Mouse (Mus musculus): ENCODE results near the gene Gm14862. TPM values are rescaled to one million over a fixed set of nuclear protein-coding genes. Genes with fewer than 3 reads are reported as not detected.

Gene Gm14862
- polyA plus RNA-seq, 2 experiments: 1.5 to 4.4 TPM

DNA sequence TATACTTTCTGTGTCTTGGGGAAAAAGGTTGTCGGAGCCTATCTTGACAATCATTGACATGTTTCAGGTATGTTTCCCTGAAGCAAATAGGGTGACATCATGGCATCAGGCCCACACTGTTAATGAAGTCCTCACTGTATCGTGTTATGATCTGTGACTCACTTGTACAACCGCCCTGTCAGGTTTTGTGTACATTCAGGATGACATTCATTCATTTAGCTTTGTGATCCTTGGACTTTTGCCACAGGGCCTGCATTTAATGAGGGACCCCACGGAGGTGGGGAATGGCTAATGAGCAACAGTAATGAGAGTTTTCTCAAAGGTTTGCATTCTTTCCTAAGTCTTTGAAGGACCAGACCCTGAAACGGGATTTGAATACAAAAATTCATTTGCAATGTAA, 7.8 kb downstream of the Gm14862 start:
- Histone ChIP-seq H3K27ac (no peak overlapping the region), H3K36me3 (replicated peaks; ENCODE audit: control insufficient read depth, insufficient read depth, low read depth) (no peaks in the 10 kb centered on the region), H3K9ac (replicated peaks) (no peak overlapping the region), H3K4me3 (ENCODE audit: insufficient read depth in 1 of 2, low read depth in 2 of 2, low read length in 2 of 2) (no peak overlapping the region), H3K4me2 (ENCODE audit: low read depth) (no peak overlapping the region), H3K27me3 (ENCODE audit: control insufficient read depth, insufficient read depth, low read length) (no peaks in the 10 kb centered on the region), H3K4me1 (replicated peaks; ENCODE audit: control insufficient read depth in 2 of 2, insufficient read depth in 2 of 2, low read length in 1 of 2) (peaks cover 14 to 40% of the 10 kb centered on the region in 2 experiments), H3K9me3 (ENCODE audit: control insufficient read depth, low read length) (no peaks in the 10 kb centered on the region)
- no peak for DNase-seq (ENCODE audit: low read depth in 3 of 3, low spot score in 3 of 3)
- no peak for ATAC-seq (ENCODE audit: insufficient read depth)
- 74% methylated on average over 5 of the region's 5 CpGs for whole genome bisulfite sequencing (ENCODE audit: insufficient replicate concordance)
- no peak for TF ChIP-seq EP300 (IDR thresholded peaks at IDR 0.05; ENCODE audit: low read depth)

DNA sequence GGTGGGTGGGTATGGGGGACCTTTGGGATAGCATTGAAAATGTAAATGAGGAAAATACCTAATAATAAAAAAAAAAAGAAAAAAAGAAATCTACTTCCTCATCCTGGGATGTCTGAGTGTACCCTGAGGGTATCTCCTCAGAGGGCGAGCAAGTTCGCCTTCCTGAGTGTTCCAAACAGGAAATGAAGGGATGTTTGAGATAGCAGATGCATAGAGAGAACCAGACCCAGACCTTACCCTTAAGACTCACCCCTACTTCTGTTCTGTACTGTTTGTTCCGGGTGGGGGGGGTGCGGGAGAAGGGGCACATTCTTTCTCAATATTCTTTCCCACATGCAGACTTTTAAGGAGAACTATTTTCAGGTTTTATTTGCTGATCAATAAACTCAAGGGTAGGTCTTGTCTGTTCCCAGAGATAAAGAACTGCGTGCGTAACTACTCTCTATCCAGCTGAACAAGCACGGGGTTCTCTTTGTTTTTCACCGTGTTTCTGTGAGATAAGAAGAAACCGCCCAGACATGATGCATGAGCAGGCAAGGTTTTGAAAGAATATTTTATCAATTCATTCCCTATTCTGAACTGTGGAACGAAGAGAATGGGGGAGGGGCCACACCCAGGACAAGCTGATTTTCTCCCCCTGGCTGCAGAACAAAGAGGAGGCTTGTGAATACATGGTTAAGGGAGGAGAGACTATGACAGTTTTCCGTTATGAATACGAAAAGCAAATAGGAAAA, 11.9 kb downstream of the Gm14862 start:
- peak overlapping the region; percentile 48 for H3K4me2 ChIP-seq (ENCODE audit: low read depth)
- peaks cover 19 to 46% of the 10 kb centered on the region in 2 experiments for H3K4me1 ChIP-seq (replicated peaks; ENCODE audit: control insufficient read depth in 2 of 2, insufficient read depth in 2 of 2, low read length in 1 of 2)
- peak overlapping the region; percentile 60 for H3K27ac ChIP-seq
- H3K4me3 ChIP-seq (ENCODE audit: insufficient read depth in 1 of 2, low read depth in 2 of 2, low read length in 2 of 2): peak overlapping the region; percentile 0 to 30; a peak in 1 of 4 replicates
- no peaks in the 10 kb centered on the region for H3K9me3 ChIP-seq (ENCODE audit: control insufficient read depth, low read length)
- TF ChIP-seq EP300 (IDR thresholded peaks at IDR 0.05; ENCODE audit: low read depth): peak; percentile 98
- TF ChIP-seq CTCF (IDR thresholded peaks at IDR 0.05; ENCODE audit: low read depth): peak; percentile 38; the same call in 1 of the 2 replicates
- 21% methylated on average over 12 of the region's 12 CpGs for WGBS (ENCODE audit: insufficient replicate concordance)
- H3K36me3 ChIP-seq (replicated peaks; ENCODE audit: control insufficient read depth, insufficient read depth, low read depth): no peaks in the 10 kb centered on the region
- DNase-seq (ENCODE audit: low read depth in 3 of 3, low spot score in 3 of 3): peak; percentile 82 to 83 (median 82)
- no peaks in the 10 kb centered on the region for H3K27me3 ChIP-seq (ENCODE audit: control insufficient read depth, insufficient read depth, low read length)
- H3K9ac ChIP-seq (replicated peaks): peak overlapping the region; percentile 47
- peak; percentile 98 for ATAC-seq (ENCODE audit: insufficient read depth)

DNA sequence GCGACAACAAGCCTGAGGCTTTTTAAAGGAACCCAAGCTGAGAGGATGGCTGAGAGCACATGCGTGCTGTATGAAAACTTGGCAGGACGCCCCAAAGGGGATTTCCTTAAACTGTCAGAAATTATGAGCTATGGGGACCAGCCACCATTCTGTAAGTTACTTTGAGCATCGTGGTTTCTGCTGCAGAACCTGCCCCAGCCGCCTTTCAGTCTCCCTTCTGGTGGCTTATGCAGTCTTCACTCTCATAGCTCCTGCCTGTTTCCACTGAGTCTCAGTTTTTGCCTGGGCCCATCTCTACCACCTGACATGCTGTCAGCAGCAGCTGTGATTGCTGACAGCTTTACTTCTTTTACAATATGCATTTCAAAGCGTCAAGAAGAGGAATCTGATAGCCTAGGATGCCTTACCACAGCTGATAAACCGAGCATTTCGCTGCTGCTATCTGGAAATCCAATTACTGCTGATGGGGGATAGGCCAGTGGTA, 13.3 kb downstream of the Gm14862 start:
- Histone ChIP-seq H3K4me3 (ENCODE audit: insufficient read depth in 1 of 2, low read depth in 2 of 2, low read length in 2 of 2) (no peak overlapping the region), H3K27ac (peak overlapping the region; percentile 65), H3K9me3 (ENCODE audit: control insufficient read depth, low read length) (no peaks in the 10 kb centered on the region), H3K4me1 (replicated peaks; ENCODE audit: control insufficient read depth in 2 of 2, insufficient read depth in 2 of 2, low read length in 1 of 2) (peaks cover 19 to 39% of the 10 kb centered on the region in 2 experiments), H3K9ac (replicated peaks) (peak overlapping the region; percentile 27; the same call in 1 of the 2 replicates), H3K27me3 (ENCODE audit: control insufficient read depth, insufficient read depth, low read length) (no peaks in the 10 kb centered on the region), H3K36me3 (replicated peaks; ENCODE audit: control insufficient read depth, insufficient read depth, low read depth) (no peaks in the 10 kb centered on the region), H3K4me2 (ENCODE audit: low read depth) (peak overlapping the region; percentile 42)
- no peak for TF ChIP-seq CTCF (IDR thresholded peaks at IDR 0.05; ENCODE audit: low read depth)
- no peak for TF ChIP-seq EP300 (IDR thresholded peaks at IDR 0.05; ENCODE audit: low read depth)
- ATAC-seq (ENCODE audit: insufficient read depth) (no peak), DNase-seq (ENCODE audit: low read depth in 3 of 3, low spot score in 3 of 3) (no peak)
- 39% methylated on average over 8 of the region's 8 CpGs for WGBS (ENCODE audit: insufficient replicate concordance)

DNA sequence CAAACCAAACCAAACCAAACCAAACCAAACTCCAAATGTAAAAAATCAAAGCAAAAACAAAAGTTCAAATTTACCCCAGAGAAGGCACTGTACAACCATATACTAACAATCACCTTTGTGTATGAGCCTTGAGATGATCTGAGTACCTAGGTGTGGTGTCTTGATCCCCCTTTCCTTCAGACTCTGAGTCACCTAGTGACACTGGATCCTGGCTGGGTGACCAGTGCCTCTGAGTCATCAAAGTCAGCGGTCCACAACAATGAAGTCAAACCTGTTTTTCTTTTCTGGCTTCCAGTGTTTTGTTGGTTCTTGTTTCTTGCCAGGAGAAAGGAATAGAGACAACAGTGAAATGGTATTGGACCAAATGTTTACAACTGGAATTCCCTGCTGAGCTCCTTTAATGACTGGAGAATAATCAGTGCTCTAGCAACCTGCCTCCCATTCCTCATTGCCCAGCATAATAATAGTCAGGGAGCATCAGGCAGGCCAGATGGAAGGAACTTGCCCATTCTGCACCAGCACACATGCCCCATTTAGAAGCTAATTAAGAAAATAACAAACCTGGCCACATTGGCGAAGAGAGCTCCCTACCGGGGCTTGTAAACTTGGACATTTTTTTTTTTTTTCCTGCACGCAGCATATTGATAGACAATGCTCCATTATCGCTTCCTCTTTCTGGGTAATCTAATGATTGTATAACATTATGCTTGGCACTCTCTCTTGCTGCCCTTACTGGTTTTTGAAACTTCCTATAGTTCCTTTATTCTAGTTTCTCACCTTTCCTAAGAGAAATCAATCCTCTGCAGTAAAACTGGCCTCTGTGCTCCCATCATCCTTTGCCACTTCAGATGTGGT, 15.7 kb downstream of the Gm14862 start:
- H3K9ac ChIP-seq (replicated peaks): no peak overlapping the region
- H3K4me3 ChIP-seq (ENCODE audit: insufficient read depth in 1 of 2, low read depth in 2 of 2, low read length in 2 of 2): no peak overlapping the region
- H3K4me1 ChIP-seq (replicated peaks; ENCODE audit: control insufficient read depth in 2 of 2, insufficient read depth in 2 of 2, low read length in 1 of 2): peaks cover 19 to 28% of the 10 kb centered on the region in 2 experiments
- no peak for TF ChIP-seq EP300 (IDR thresholded peaks at IDR 0.05; ENCODE audit: low read depth)
- TF ChIP-seq CTCF (IDR thresholded peaks at IDR 0.05; ENCODE audit: low read depth): no peak
- H3K27me3 ChIP-seq (ENCODE audit: control insufficient read depth, insufficient read depth, low read length): no peaks in the 10 kb centered on the region
- no peaks in the 10 kb centered on the region for H3K9me3 ChIP-seq (ENCODE audit: control insufficient read depth, low read length)
- no peak overlapping the region for H3K4me2 ChIP-seq (ENCODE audit: low read depth)
- H3K36me3 ChIP-seq (replicated peaks; ENCODE audit: control insufficient read depth, insufficient read depth, low read depth): no peaks in the 10 kb centered on the region
- H3K27ac ChIP-seq: no peak overlapping the region
- WGBS (ENCODE audit: insufficient replicate concordance): 69% methylated on average over 5 of the region's 5 CpGs
- DNase-seq (ENCODE audit: low read depth in 3 of 3, low spot score in 3 of 3) (no peak), ATAC-seq (ENCODE audit: insufficient read depth) (no peak)

DNA sequence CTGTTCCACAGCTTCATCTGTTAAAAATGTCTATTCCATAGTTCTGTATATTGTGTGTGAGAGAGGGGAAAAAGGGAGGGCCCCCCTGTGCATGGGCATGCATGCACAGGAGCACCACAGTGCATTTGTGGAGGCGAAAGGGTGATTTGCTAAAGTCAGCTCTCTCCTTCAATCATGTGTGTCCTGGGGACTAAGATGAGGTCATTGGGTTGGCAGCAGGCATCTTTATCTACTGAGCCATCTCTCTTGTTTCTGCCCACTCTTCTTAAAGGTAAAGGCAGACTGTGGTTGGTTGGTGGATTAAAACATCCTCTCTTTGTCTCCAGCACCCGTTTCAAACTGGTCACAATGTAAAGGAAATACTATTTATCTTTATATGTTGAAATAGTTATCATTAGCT, 29.6 kb downstream of the Gm14862 start:
- H3K36me3 ChIP-seq (replicated peaks; ENCODE audit: control insufficient read depth, insufficient read depth, low read depth): no peaks in the 10 kb centered on the region
- H3K4me2 ChIP-seq (ENCODE audit: low read depth): no peak overlapping the region
- H3K9me3 ChIP-seq (ENCODE audit: control insufficient read depth, low read length): no peaks in the 10 kb centered on the region
- H3K27ac ChIP-seq: no peak overlapping the region
- no peak for DNase-seq (ENCODE audit: low read depth in 3 of 3, low spot score in 3 of 3)
- H3K9ac ChIP-seq (replicated peaks): no peak overlapping the region
- H3K27me3 ChIP-seq (ENCODE audit: control insufficient read depth, insufficient read depth, low read length): no peaks in the 10 kb centered on the region
- H3K4me1 ChIP-seq (replicated peaks; ENCODE audit: control insufficient read depth in 2 of 2, insufficient read depth in 2 of 2, low read length in 1 of 2): 0 out of 4 replicates have a peak, but pooled peaks cover 0 to 4% of the 10 kb centered on the region in 2 experiments
- TF ChIP-seq CTCF (IDR thresholded peaks at IDR 0.05; ENCODE audit: low read depth) (no peak), EP300 (IDR thresholded peaks at IDR 0.05; ENCODE audit: low read depth) (no peak)
- 63% methylated on average over 2 of the region's 2 CpGs for WGBS (ENCODE audit: insufficient replicate concordance)
- no peak overlapping the region for H3K4me3 ChIP-seq (ENCODE audit: insufficient read depth in 1 of 2, low read depth in 2 of 2, low read length in 2 of 2)
- ATAC-seq (ENCODE audit: insufficient read depth): no peak

Measured in liver, embryonic 14.5 days (tissue).